Mouse (Mus musculus) granulocyte monocyte progenitor cell, adult 5-6 weeks (primary cell): ENCODE data around the gene Ptpn7. TPM values are rescaled to one million over a fixed set of nuclear protein-coding genes. Genes with fewer than 3 reads are reported as not detected.
A peak's percentile ranks its signal among the peaks of the same experiment; 100 is the strongest.
"Not testable (repeated sequence)": the region's sequence is repeated elsewhere in the genome, so short reads cannot be mapped to it uniquely, and the experiment has no call there.

Experiments used
- ATAC-seq: replicated peaks from 2 replicates; pipeline ENCODE4 v1.8.0; 2016; ENCODE audit warnings: mild to moderate bottlenecking, moderate TSS enrichment, inconsistent platforms; ENCODE audit not compliant: poor library complexity, severe bottlenecking
- total RNA-seq, 2 experiments: library from RNA; stranded (forward) in 1 of 2; stranded (reverse) in 1 of 2; fragments of 200-712, 200-1000 nt in 1 of 2; fragments of >200 nt in 1 of 2; fragmentation: Nextera tagmentation in 1 of 2; gene quantifications; 2 replicates each; pipeline ENCODE4 v1.2.3; 2014 to 2017

Ptpn7 gene
- total RNA-seq (2014; fragmentation: Nextera tagmentation): 133 and 146 TPM in 2 replicates
- total RNA-seq (2017): 101 and 112 TPM in 2 replicates

- peak; percentile 61 for ATAC-seq
Measured at GRCm38 (mm10) chr1:135132473-135132872, at the start of gene Ptpn7. TSS of gene Ptpn7 (plus strand) at chr1:135132700.

DNA sequence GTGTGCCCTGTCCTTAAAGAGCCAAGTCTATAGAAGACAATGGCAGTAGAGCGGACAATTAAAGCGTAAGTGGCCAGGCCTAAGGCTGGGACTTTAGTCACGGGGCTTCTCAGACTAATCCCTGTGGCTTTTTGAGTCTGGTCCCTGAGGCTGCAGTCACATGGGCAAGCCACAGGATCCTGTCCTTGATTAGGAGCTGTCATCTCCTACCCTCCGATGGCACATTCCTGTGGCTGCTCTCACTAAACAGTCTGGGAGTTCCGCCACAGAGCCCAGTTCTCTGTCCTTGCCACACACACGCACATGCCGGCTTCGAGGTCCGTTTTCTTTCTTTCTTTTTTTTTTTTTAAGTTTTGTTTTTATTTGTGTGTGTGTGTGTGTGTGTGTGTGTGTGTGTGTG, 49.0 kb upstream of the Ptpn7 start:
- ATAC-seq: no peak

GRCm38 (mm10) chr1:135085296-135085871, 47.1 kb upstream of the Ptpn7 start:
- peak; percentile 83 for ATAC-seq

- no peak for ATAC-seq
Measured at GRCm38 (mm10) chr1:135086015-135086414, 46.5 kb upstream of the Ptpn7 start.

DNA sequence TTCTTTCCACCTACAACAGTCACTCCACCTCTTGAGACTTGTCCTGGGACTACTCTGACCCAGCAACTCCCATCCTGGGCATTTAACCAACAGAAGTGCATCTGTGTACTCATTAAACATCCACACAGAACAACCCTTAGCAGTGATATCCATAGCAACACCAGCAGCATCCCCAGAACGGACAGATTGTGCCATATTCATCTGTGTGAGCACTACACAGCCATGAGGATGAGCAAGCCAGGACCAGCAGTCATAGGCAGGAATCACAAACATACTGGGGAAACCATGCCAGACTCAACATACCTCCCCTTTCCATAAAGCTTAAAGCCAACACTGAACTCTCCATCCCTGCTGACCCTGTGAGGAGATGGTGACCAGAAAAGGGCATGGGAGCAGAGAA, 45.1 kb upstream of the Ptpn7 start:
- ATAC-seq: no peak

- no peak for ATAC-seq
Measured at GRCm38 (mm10) chr1:135089626-135090025, 42.9 kb upstream of the Ptpn7 start.

DNA sequence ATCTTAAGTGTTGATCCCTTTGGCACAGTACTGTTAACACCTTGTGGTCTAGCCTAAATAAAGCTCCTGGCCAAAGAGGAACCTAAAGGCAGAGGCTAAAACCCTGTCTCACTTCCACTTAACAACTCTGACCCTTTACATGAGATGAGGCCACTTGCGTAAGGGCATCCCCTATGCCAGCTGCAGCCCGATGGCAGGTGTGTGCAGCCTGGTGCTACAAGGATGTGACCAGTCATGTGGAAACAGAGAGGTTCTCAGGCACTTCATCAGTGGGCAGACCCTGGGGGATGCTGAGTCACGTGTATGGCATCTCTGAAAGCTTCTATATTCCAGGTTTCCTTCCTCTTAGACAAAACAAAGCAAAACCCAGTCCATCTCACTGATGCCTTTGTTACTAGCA, 41.6 kb upstream of the Ptpn7 start:
- ATAC-seq: peak; percentile 89

- ATAC-seq: peak; percentile 54
Measured at GRCm38 (mm10) chr1:135094723-135095122, 37.8 kb upstream of the Ptpn7 start.

- peak; percentile 80 for ATAC-seq
Measured at GRCm38 (mm10) chr1:135095189-135095588, 37.3 kb upstream of the Ptpn7 start.

GRCm38 (mm10) chr1:135096312-135096711, 36.2 kb upstream of the Ptpn7 start:
- no peak for ATAC-seq

- no peak for ATAC-seq
Measured at GRCm38 (mm10) chr1:135097441-135097840, 35.1 kb upstream of the Ptpn7 start.

- no peak for ATAC-seq
Measured at GRCm38 (mm10) chr1:135098441-135098840, 34.1 kb upstream of the Ptpn7 start.

DNA sequence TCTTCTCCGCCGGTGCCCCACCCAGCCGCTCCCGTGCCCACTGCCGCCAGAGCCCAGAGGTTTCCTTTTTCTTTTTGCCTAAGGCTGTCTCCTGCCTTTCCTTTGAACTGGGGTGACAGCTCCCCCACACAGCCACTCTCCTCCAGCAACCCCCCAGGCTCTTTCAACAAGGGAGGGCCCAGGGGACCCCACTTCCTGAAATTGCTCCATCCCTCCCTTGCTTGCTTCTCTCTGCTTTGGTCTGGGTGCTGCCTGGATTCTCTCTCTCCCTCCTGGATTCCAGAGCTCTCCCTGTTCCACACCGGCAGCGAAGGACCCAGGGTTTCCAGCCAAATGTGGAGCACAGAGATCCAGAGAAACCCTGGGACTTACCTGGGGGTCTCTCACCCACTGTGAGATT, 32.1 kb upstream of the Ptpn7 start:
- ATAC-seq: peak; percentile 66

DNA sequence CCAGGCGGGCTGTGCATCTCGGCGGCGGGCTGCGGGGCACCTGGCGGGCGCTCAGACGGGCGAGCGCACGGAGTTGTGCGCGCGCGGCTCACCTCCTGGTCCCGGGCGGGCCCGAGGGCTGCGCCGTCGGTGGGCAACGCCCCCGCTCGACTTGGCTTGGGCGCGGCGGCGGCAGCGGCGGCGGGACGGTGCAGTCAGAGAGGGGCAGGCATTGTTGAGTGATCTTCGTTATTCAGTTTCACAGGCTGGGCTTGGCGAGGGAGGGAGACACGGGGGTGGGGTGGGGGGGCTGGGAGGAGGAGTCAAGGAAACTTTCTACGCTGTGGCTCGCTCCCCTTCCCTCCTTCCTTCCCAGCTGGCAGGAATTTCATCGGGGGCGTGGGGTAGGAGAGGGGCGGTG, 27.4 kb upstream of the Ptpn7 start, which contains the start of gene Lgr6:
Lgr6 (minus strand) TSS at position 153 of the 400 bp plus-strand sequence.
- no peak; the same call in 1 of the 2 replicates for ATAC-seq

GRCm38 (mm10) chr1:135105951-135106350, 26.5 kb upstream of the Ptpn7 start:
- ATAC-seq: peak; percentile 77

DNA sequence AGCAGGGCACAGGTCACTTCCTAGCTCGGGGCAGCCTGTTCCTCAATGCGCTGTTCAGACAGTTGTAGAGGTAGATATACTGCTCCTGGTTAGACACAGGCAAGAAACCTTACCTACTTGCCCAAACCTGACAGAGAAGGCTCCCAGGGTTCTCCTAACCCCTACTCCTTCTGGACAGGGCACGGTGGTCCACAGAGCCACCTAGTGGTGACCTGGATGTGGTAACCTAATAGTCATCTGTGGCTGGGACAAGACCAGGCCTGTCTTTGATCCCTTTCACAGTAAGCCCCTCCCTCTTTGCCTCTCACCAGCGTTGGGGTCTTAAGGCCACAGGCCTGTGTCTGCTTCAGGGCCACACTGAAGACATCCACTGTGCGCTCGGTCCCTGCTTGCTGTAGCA, 23.9 kb upstream of the Ptpn7 start:
- ATAC-seq: peak; percentile 37

GRCm38 (mm10) chr1:135110075-135110474, 22.4 kb upstream of the Ptpn7 start:
- ATAC-seq: peak; percentile 41

GRCm38 (mm10) chr1:135111271-135111670, 21.2 kb upstream of the Ptpn7 start:
- not testable (repeated sequence) for ATAC-seq

- ATAC-seq: peak; percentile 87
Measured at GRCm38 (mm10) chr1:135112661-135113060, 19.8 kb upstream of the Ptpn7 start.

GRCm38 (mm10) chr1:135124573-135125363, 7.7 kb upstream of the Ptpn7 start:
- ATAC-seq: no peak

DNA sequence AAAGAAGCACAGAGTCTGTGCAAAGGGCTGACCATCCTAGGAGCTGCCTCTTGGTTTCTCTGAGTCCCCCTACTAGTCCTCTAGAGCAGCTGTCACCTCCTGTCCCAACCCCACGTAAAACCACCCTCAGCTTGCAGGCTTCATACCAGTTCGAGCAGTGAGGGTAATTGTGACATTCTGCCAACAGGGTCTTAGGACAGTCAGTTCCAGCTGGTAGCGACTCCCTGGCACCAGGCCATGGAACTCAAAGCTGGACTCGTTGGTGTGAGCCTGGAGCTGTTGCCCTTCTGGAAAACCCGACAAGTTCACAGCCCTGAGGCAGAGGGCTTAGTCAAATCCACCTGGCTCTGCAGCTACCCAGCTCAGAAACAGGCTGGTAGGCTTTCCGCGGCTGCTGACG, 6.5 kb upstream of the Ptpn7 start:
- ATAC-seq: no peak
